Mouse (Mus musculus) ES-E14 (cell line): ENCODE measurements at regions not wholly inside any gene's neighbourhood (a gene's known extent, or its start where the extent isn't known, plus 50 kb on each side); places are given as distances from the start of the nearest gene placed in this dataset.

Experiments
- DNase-seq: peaks from one replicate; pipeline ENCODE4 v3.0.0-alpha.2; 2013; ENCODE audit warnings: low read depth, low spot score
- H3K27ac ChIP-seq: 2 replicates; pipeline ENCODE4 v1.5.1; 2012; ENCODE audit warnings: low read depth, mild to moderate bottlenecking, low read length, moderate library complexity, mixed read lengths; ENCODE audit not compliant: poor library complexity, insufficient read depth, severe bottlenecking
- H3K36me3 ChIP-seq: 2 replicates; pipeline ENCODE4 v1.6.1; 2012; ENCODE audit warnings: mild to moderate bottlenecking, low read length, moderate library complexity, mixed read lengths; ENCODE audit not compliant: control insufficient read depth, poor library complexity, insufficient read depth, severe bottlenecking
- H3K4me1 ChIP-seq, 2 experiments: fragments of 150-350 bp in 1 of 2; sonication (generic) in 1 of 2; 2 replicates each; pipeline ENCODE4 v1.6.1; 2012; ENCODE audit warnings: low read length in 2 of 2, mild to moderate bottlenecking in 1 of 2, mixed read lengths in 1 of 2; ENCODE audit not compliant: control insufficient read depth in 2 of 2, insufficient read depth in 2 of 2, poor library complexity in 1 of 2
- H3K4me3 ChIP-seq, 2 experiments: fragments of 150-350 bp in 1 of 2; sonication (generic) in 1 of 2; 2 replicates each; pipeline ENCODE4 v1.5.1; 2012; ENCODE audit warnings: low read length in 2 of 2, low read depth in 1 of 2, mild to moderate bottlenecking in 1 of 2, mixed read lengths in 1 of 2; ENCODE audit not compliant: insufficient read depth in 1 of 2, poor library complexity in 1 of 2, severe bottlenecking in 1 of 2
- H3K9ac ChIP-seq: 2 replicates; pipeline ENCODE4 v1.6.1; 2012; ENCODE audit warnings: low read depth, mild to moderate bottlenecking, low read length, mixed read lengths; ENCODE audit not compliant: poor library complexity, insufficient read depth, severe bottlenecking
- H3K9me3 ChIP-seq: fragments of 150-350 bp; sonication (generic); 2 replicates; pipeline ENCODE4 v1.6.1; 2012; ENCODE audit warnings: low read depth, mild to moderate bottlenecking, low read length; ENCODE audit not compliant: control insufficient read depth, insufficient read depth
- CHD2 ChIP-seq: IDR thresholded peaks from 2 replicates; pipeline ENCODE4 v1.6.1; 2014; ENCODE audit warnings: mild to moderate bottlenecking, low read depth, low read length, inconsistent platforms
- HCFC1 ChIP-seq: IDR thresholded peaks from 2 replicates; pipeline ENCODE4 v1.6.1; 2012; ENCODE audit warnings: low read length, inconsistent platforms, borderline replicate concordance; ENCODE audit not compliant: insufficient read depth
- MAFK ChIP-seq: IDR thresholded peaks from 2 replicates; pipeline ENCODE4 v1.6.1; 2014; ENCODE audit warnings: mild to moderate bottlenecking, low read depth, low read length, inconsistent platforms; ENCODE audit not compliant: insufficient read depth
- ZC3H11A ChIP-seq: IDR thresholded peaks from 2 replicates; pipeline ENCODE4 v1.6.1; 2012; ENCODE audit warnings: low read depth, mild to moderate bottlenecking, inconsistent platforms, low read length, borderline replicate concordance
- ZNF384 ChIP-seq: IDR thresholded peaks from 2 replicates; pipeline ENCODE4 v1.6.1; 2012; ENCODE audit warnings: low read depth, low read length, inconsistent platforms
- in situ Hi-C, 2 experiments: fragments of 600-800 bp; cut with MboI; formaldehyde crosslinking; loops; one replicate each; pipeline ENCODE4 v1.15.1; 2025; ENCODE audit warnings: low sequenced_read_pairs in 2 of 2, inconsistent platforms in 1 of 2; ENCODE audit not compliant: unreplicated experiment in 2 of 2

GRCm38 (mm10) chr12:45670874-45671553 lies 596.5 kb upstream of the Stxbp6 start:
- no peak for DNase-seq
- Histone ChIP-seq H3K4me3 (no peak overlapping the region), H3K9ac (no peak overlapping the region), H3K36me3 (no peaks in the 10 kb centered on the region), H3K27ac (peak overlapping the region; percentile 24; the same call in 1 of the 2 replicates), H3K4me1 (no peaks in the 10 kb centered on the region), H3K9me3 (no peaks in the 10 kb centered on the region)
- in situ Hi-C loops, result no loop called here
- no peak for TF ChIP-seq ZC3H11A
- no peak for TF ChIP-seq HCFC1
- no peak for TF ChIP-seq ZNF384
- TF ChIP-seq MAFK, result no peak
- no peak for TF ChIP-seq CHD2

- DNase-seq, result no peak
- no peak overlapping the region for H3K9ac ChIP-seq
- no peaks in the 10 kb centered on the region for H3K4me1 ChIP-seq
- H3K27ac ChIP-seq, result no peak overlapping the region
- no peaks in the 10 kb centered on the region for H3K9me3 ChIP-seq
- H3K4me3 ChIP-seq, result no peak overlapping the region
- TF ChIP-seq HCFC1 (no peak), CHD2 (no peak), ZC3H11A (no peak), MAFK (no peak)
- H3K36me3 ChIP-seq, result no peaks in the 10 kb centered on the region
- in situ Hi-C loops, result no loop called here
Observed at GRCm38 (mm10) chr12:45670246-45670873, 595.9 kb upstream of the Stxbp6 start.

GRCm38 (mm10) chr12:45659612-45660011 lies 585.1 kb upstream of the Stxbp6 start:
- Histone ChIP-seq H3K4me3 (no peak overlapping the region), H3K27ac (no peak overlapping the region)
- in situ Hi-C loops, result no loop called here

GRCm38 (mm10) chr12:45656574-45656973 lies 582.1 kb upstream of the Stxbp6 start:
- Histone ChIP-seq H3K9me3 (no peaks in the 10 kb centered on the region), H3K9ac (no peak overlapping the region), H3K4me3 (no peak overlapping the region), H3K4me1 (no peaks in the 10 kb centered on the region), H3K36me3 (no peaks in the 10 kb centered on the region), H3K27ac (no peak overlapping the region)
- in situ Hi-C loops, result no loop called here
- TF ChIP-seq CHD2, result no peak
- no peak for TF ChIP-seq HCFC1
- no peak for TF ChIP-seq ZC3H11A
- TF ChIP-seq MAFK, result no peak
- no peak for TF ChIP-seq ZNF384
- no peak for DNase-seq

More at GRCm38 (mm10) chr12:45659612-45660011, 585.1 kb upstream of the Stxbp6 start:
- Histone ChIP-seq H3K36me3 (no peaks in the 10 kb centered on the region), H3K4me1 (no peaks in the 10 kb centered on the region), H3K9ac (no peak overlapping the region), H3K9me3 (no peaks in the 10 kb centered on the region)
- TF ChIP-seq CHD2, result no peak
- TF ChIP-seq ZNF384, result no peak
- no peak for TF ChIP-seq MAFK
- TF ChIP-seq HCFC1, result no peak
- TF ChIP-seq ZC3H11A, result no peak
- DNase-seq, result no peak
